Mouse (Mus musculus) neutrophil, adult 5-6 weeks (primary cell): Measurements from ENCODE around the gene Klhdc10. TPM values are rescaled to one million over a fixed set of nuclear protein-coding genes. Genes with fewer than 3 reads are reported as not detected.
A peak's percentile ranks its signal among the peaks of the same experiment; 100 is the strongest.
"Not testable (repeated sequence)": the region's sequence is repeated elsewhere in the genome, so short reads cannot be mapped to it uniquely, and the experiment has no call there.

ENCODE experiments used
- ATAC-seq: fragments of 151-379, 151-347 bp; 2 replicates; pipeline ENCODE4 v1.8.0; 2017; ENCODE audit warnings: mild to moderate bottlenecking, moderate TSS enrichment; ENCODE audit not compliant: insufficient number of reproducible peaks, poor library complexity, low FRiP score, severe bottlenecking; ENCODE audit errors: extremely low read depth
- total RNA-seq: library from RNA; stranded (forward); fragments of 200-1000 nt; gene quantifications from 2 replicates; pipeline ENCODE4 v1.2.3, GENCODE M21; 2017

Klhdc10 gene
- 13.5 and 19.3 TPM in 2 replicates for total RNA-seq

- peak; percentile 96 for ATAC-seq
Measured at GRCm38 (mm10) chr6:30401308-30402015, at the start of gene Klhdc10. TSS of gene Klhdc10 (plus strand) at chr6:30401868.

- peak; percentile 14; the same call in 1 of the 2 replicates for ATAC-seq
Measured at GRCm38 (mm10) chr6:30352762-30353161, 48.9 kb upstream of the Klhdc10 start.

- ATAC-seq: no peak
Measured at GRCm38 (mm10) chr6:30353661-30354060, 48.0 kb upstream of the Klhdc10 start.

GRCm38 (mm10) chr6:30354760-30355159 lies 46.9 kb upstream of the Klhdc10 start:
- 0 out of 2 replicates have a peak, but pooled peaks have one; percentile 31 for ATAC-seq

- no peak for ATAC-seq
Measured at GRCm38 (mm10) chr6:30355701-30356100, 46.0 kb upstream of the Klhdc10 start.

- no peak for ATAC-seq
Measured at GRCm38 (mm10) chr6:30356161-30356560, 45.5 kb upstream of the Klhdc10 start.

GRCm38 (mm10) chr6:30356680-30357079 lies 45.0 kb upstream of the Klhdc10 start:
- no peak for ATAC-seq

GRCm38 (mm10) chr6:30357561-30358177 lies 44.0 kb upstream of the Klhdc10 start:
- peak; percentile 90 for ATAC-seq

GRCm38 (mm10) chr6:30359762-30360509 lies 41.7 kb upstream of the Klhdc10 start:
- ATAC-seq: no peak

- 0 out of 2 replicates have a peak, but pooled peaks have one; percentile 6 for ATAC-seq
Measured at GRCm38 (mm10) chr6:30363808-30364207, 37.9 kb upstream of the Klhdc10 start.

- ATAC-seq: no peak
Measured at GRCm38 (mm10) chr6:30369291-30369690, 32.4 kb upstream of the Klhdc10 start.

- ATAC-seq: no peak
Measured at GRCm38 (mm10) chr6:30372627-30373369, 28.9 kb upstream of the Klhdc10 start.

GRCm38 (mm10) chr6:30374731-30375510 lies 26.7 kb upstream of the Klhdc10 start:
- no peak for ATAC-seq

GRCm38 (mm10) chr6:30375791-30376190 lies 25.9 kb upstream of the Klhdc10 start:
- no peak for ATAC-seq

- ATAC-seq: no peak
Measured at GRCm38 (mm10) chr6:30381116-30381515, 20.6 kb upstream of the Klhdc10 start.

- not testable (repeated sequence) for ATAC-seq
Measured at GRCm38 (mm10) chr6:30390271-30390670, 11.4 kb upstream of the Klhdc10 start.

GRCm38 (mm10) chr6:30390714-30391697 lies 10.7 kb upstream of the Klhdc10 start, which contains the start of gene Zc3hc1:
TSS of gene Zc3hc1 (minus strand) at chr6:30391028.
- ATAC-seq: peak; percentile 99
